ENCODE assay signal across 8 mouse cellular contexts in the genomic region with DNA sequence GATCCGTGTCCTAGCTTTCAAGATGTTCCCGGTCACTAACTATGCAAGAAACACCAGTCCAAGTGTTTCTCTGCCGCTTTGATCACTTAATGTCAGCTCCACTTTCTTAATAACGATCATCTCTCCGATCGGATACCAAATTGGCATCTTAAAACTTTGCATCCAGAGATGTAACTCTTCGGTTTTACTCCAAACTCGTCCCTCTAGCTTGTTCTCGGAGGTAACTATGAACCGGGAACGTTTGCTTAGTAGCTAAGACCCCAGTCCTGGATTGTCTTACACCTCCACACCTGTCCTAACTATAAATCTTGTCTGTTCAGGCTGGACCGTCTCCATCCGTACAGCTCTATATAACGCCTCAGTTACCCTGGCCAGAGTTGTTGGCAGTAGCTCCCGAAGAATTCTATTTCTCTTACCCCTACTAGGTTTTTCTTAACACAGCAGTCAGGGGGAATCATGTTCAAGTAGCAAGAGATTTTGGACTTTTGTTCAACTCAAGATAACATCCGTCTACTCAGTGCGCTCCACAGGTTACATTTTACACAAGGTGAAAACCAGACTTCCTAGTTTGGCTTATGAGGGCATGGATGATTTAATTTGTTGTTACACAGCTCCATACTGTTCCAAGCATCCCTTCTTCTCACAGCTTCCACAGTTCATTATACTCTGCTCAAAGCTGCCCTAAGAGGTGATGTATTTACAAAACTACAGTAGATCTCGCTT. TPM values are rescaled to one million over a fixed set of nuclear protein-coding genes. Genes with fewer than 3 reads are reported as not detected.
A peak's percentile ranks its signal among the peaks of the same experiment; 100 is the strongest.
DNase-seq lines count a peak whose midpoint lies in the region; ATAC-seq and TF ChIP-seq lines count a peak whose summit lies in the region.

No protein-coding gene starts in this region.

- no peak for ATAC-seq in heart, embryonic 11.5 days (replicated peaks; ENCODE audit: insufficient number of reproducible peaks, low FRiP score, low TSS enrichment)
- no peak for ATAC-seq in forebrain, embryonic 14.5 days
- ATAC-seq in kidney, embryonic 14.5 days (ENCODE audit: low FRiP score, low TSS enrichment) = peak; percentile 45; the same call in 1 of the 2 replicates
- no peak for ATAC-seq in inflammation-experienced regulatory T-cells, adult 6 months

- no peaks in the 10 kb centered on the region for H3K9me3 ChIP-seq in heart, embryonic 11.5 days (replicated peaks; ENCODE audit: control insufficient read depth, low read length)
- no peaks in the 10 kb centered on the region for H3K9me3 ChIP-seq in forebrain, embryonic 14.5 days (replicated peaks; ENCODE audit: control insufficient read depth, low read length)
- no peaks in the 10 kb centered on the region for H3K9me3 ChIP-seq in kidney, embryonic 14.5 days (ENCODE audit: control insufficient read depth, low read length)

- WGBS in heart, embryonic 11.5 days (ENCODE audit: insufficient replicate concordance) = 11% methylated on average over 18 of the region's 18 CpGs
- 13% methylated on average over 18 of the region's 18 CpGs for WGBS in forebrain, embryonic 14.5 days
- WGBS in kidney, embryonic 14.5 days = 6% methylated on average over 18 of the region's 18 CpGs

- TF ChIP-seq POLR2A in myocyte (IDR thresholded peaks at IDR 0.05; ENCODE audit: insufficient read length, low read depth) = peak; percentile 20

- DNase-seq in heart, postnatal 10 days = no peak
- DNase-seq in NIH3T3 (ENCODE audit: low read depth) = peak; percentile 48
- DNase-seq in forebrain, embryonic 14.5 days (ENCODE audit: low spot score) = no peak
- no peak for DNase-seq in retina, postnatal 1 day

- peaks cover 20% of the 10 kb centered on the region for H3K4me1 ChIP-seq in heart, embryonic 11.5 days (ENCODE audit: control insufficient read depth, insufficient read depth, low read length)
- H3K4me1 ChIP-seq in forebrain, embryonic 14.5 days (ENCODE audit: control insufficient read depth, insufficient read depth, low read length) = peaks cover 25% of the 10 kb centered on the region
- H3K4me1 ChIP-seq in kidney, embryonic 14.5 days (ENCODE audit: control insufficient read depth, insufficient read depth, low read length) = peaks cover 22% of the 10 kb centered on the region

- intact Hi-C loops in heart, postnatal 10 days (cut with DNase I) = no loop called here

- H3ac ChIP-seq in myocyte (ENCODE audit: control insufficient read depth, insufficient read length) = peak overlapping the region; percentile 88

- H3K27me3 ChIP-seq in heart, embryonic 11.5 days (ENCODE audit: control insufficient read depth, insufficient read depth, low read length) = no peaks in the 10 kb centered on the region
- no peaks in the 10 kb centered on the region for H3K27me3 ChIP-seq in forebrain, embryonic 14.5 days (replicated peaks; ENCODE audit: control insufficient read depth, insufficient read depth, low read length)
- H3K27me3 ChIP-seq in kidney, embryonic 14.5 days (ENCODE audit: control insufficient read depth, insufficient read depth, low read length) = no peaks in the 10 kb centered on the region
- no peaks in the 10 kb centered on the region for H3K27me3 ChIP-seq in myocyte (ENCODE audit: control insufficient read depth, insufficient read depth, insufficient read length)

- peak overlapping the region; percentile 97 for H3K9ac ChIP-seq in heart, embryonic 11.5 days (ENCODE audit: low read depth, low read length)
- peak overlapping the region; percentile 98 for H3K9ac ChIP-seq in forebrain, embryonic 14.5 days (ENCODE audit: low read length)
- H3K9ac ChIP-seq in kidney, embryonic 14.5 days (ENCODE audit: low read depth, low read length) = peak overlapping the region; percentile 96

- H3K36me3 ChIP-seq in heart, embryonic 11.5 days (ENCODE audit: control insufficient read depth, insufficient read depth, low read length) = no peaks in the 10 kb centered on the region
- H3K36me3 ChIP-seq in forebrain, embryonic 14.5 days (ENCODE audit: control insufficient read depth, insufficient read depth, low read length) = no peaks in the 10 kb centered on the region
- H3K36me3 ChIP-seq in kidney, embryonic 14.5 days (ENCODE audit: control insufficient read depth, insufficient read depth, low read length) = no peaks in the 10 kb centered on the region
- no peaks in the 10 kb centered on the region for H3K36me3 ChIP-seq in myocyte (ENCODE audit: control insufficient read depth, insufficient read depth)

- peak overlapping the region; percentile 77 for H3K4me3 ChIP-seq in heart, embryonic 11.5 days (ENCODE audit: low read depth, low read length)
- peak overlapping the region; percentile 92 for H3K4me3 ChIP-seq in forebrain, embryonic 14.5 days (ENCODE audit: low read depth, low read length)
- peak overlapping the region; percentile 82 for H3K4me3 ChIP-seq in kidney, embryonic 14.5 days (ENCODE audit: low read length)
- H3K4me3 ChIP-seq in myocyte = peak overlapping the region; percentile 78

- H3K4me2 ChIP-seq in heart, embryonic 11.5 days = peak overlapping the region; percentile 94
- H3K4me2 ChIP-seq in forebrain, embryonic 14.5 days (ENCODE audit: low read length) = peak overlapping the region; percentile 63
- peak overlapping the region; percentile 67 for H3K4me2 ChIP-seq in kidney, embryonic 14.5 days (replicated peaks; ENCODE audit: low read depth, low read length)
- H3K4me2 ChIP-seq in myocyte (ENCODE audit: low read depth) = peak overlapping the region; percentile 83

- H3K27ac ChIP-seq in heart, embryonic 11.5 days (ENCODE audit: low read depth, low read length) = peak overlapping the region; percentile 100
- peak overlapping the region; percentile 98 for H3K27ac ChIP-seq in forebrain, embryonic 14.5 days (ENCODE audit: low read depth, low read length)
- peak overlapping the region; percentile 98 for H3K27ac ChIP-seq in kidney, embryonic 14.5 days (ENCODE audit: low read depth, low read length)

- peaks cover 49% of the 10 kb centered on the region for H3K79me2 ChIP-seq in myocyte (ENCODE audit: control insufficient read depth, insufficient read depth)

TF ChIP-seq in myocyte, 11 proteins besides CTCF, POLR2A, EP300 and RAD21:
- TF ChIP-seq POLR2AphosphoS2 (IDR thresholded peaks at IDR 0.05; ENCODE audit: insufficient read length, low read depth) (peak; percentile 58), MYOG (IDR thresholded peaks at IDR 0.05; ENCODE audit: control insufficient read depth in 1 of 3, insufficient read depth in 1 of 3, insufficient read length in 2 of 3, low read depth in 2 of 3) (no peak), MAX (IDR thresholded peaks at IDR 0.05; ENCODE audit: low read depth) (no peak), SRF (IDR thresholded peaks at IDR 0.05; ENCODE audit: control insufficient read depth, insufficient read length, low read depth) (no peak), REST (IDR thresholded peaks at IDR 0.05; ENCODE audit: insufficient read depth, insufficient read length) (no peak), MYOD1 (IDR thresholded peaks at IDR 0.05; ENCODE audit: control insufficient read depth in 1 of 3, insufficient read length in 2 of 3, low read depth in 2 of 3) (peak in 2 of 3 experiments; percentile 78 to 85)

RNA-seq across cellular contexts. Expression of gene Lsm14a, which starts 2.8 kb away (rescaled TPM):
- 41.7 and 46.4 TPM in 2 replicates for polyA plus RNA-seq in heart, embryonic 11.5 days (2014; fragmentation: Nextera tagmentation; extraction: Ambion mirVana)
- 100 to 1,000 TPM in 1 of 2 experiments, 10 to 100 TPM in 1; 87.6 to 102 TPM for total RNA-seq in heart, postnatal 10 days (2021)
- polyA plus RNA-seq in forebrain, embryonic 14.5 days (2014; fragmentation: Nextera tagmentation; extraction: Ambion mirVana) = 50.0 and 54.7 TPM in 2 replicates
- polyA plus RNA-seq in kidney, embryonic 14.5 days (2014; fragmentation: Nextera tagmentation; extraction: Ambion mirVana) = 59.4 and 66.7 TPM in 2 replicates
- polyA plus RNA-seq in myocyte (2012; fragmentation: generic; extraction: Trizol) = 69.3 TPM
- 10 to 100 TPM; 40.0 to 47.5 (median 41.5) TPM for polyA plus RNA-seq in inflammation-experienced regulatory T-cells, adult 6 months (2017; shearing (Covaris generic))
